Mouse (Mus musculus) kidney, postnatal 10 days (tissue): Measurements from ENCODE around the gene Vangl1.
"Not testable (repeated sequence)": the region's sequence is repeated elsewhere in the genome, so short reads cannot be mapped to it uniquely, and the experiment has no call there.

ENCODE experiments used
- DNase-seq: peaks from one replicate; pipeline ENCODE4 v3.0.0; 2021; ENCODE audit warnings: mixed read lengths

The Vangl1 gene

DNA sequence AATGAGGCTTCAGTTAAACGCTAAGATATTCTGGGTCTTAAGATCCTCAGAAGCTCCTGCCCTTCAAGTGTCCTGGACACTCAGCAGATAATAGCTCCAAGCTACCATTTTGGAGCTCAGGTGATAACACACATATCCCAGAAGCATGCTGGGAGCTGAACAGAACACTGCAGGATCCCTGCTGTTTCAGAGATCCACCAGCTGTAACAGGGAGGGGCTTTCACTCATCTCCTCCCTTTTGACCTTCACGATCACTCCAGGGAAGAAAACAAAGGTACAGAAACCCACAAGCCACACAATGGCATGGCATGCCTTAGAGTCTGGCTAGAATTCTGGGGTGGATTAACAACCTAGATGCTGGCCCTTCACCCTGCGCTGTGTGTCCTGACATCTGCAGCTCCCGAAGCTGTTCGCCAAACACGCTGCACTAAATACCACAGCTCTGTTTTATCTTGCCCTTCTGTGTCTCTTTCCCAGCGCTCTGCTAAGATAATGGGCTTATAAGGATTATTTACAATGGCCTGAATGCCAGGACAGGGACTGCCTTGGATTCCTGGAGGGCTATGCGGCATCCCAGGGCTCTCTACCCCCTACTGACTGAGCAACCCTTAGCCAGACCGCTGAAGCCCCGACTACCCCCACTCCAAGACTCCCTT, 36.8 kb downstream of the Vangl1 start:
- no peak for DNase-seq

DNA sequence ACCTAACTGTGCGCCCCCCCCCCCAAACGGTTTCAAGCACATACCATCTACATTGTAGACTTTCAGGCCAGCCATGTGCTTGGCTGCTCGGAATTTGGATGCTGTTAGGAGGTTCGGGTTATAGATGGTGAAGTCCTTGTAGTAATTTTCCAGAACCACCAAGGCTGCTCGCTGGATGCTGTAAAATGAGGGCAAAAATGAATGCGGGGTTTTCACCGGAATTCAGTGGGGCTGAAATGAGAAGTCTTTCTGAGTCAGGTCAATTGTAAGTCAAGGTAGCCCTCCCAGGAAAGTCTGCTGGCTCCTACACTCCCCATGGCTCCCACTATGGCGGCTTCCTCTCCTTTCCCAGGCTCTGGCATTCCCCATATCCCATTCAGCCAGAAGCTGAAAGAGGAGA, 37.7 kb downstream of the Vangl1 start:
- DNase-seq: no peak

DNA sequence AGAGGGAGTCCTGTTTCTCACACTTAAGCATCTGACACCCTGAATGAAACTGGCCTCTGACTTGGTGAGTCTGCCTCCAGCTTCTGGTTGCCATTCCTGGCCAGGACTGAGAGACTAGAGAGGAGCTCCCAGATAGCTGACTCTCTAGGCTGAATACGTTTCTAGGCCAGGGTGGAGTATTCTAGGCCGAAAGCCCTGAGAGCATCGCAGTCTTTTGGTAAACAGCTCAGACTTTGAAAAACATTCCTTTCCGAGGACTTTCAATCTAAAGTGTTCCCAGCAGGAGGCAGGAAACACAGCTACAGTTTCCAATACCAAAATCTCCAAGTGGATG, 38.2 kb downstream of the Vangl1 start:
- no peak for DNase-seq

GRCm38 (mm10) chr3:102165536-102166286, 38.8 kb downstream of the Vangl1 start:
- no peak for DNase-seq

DNA sequence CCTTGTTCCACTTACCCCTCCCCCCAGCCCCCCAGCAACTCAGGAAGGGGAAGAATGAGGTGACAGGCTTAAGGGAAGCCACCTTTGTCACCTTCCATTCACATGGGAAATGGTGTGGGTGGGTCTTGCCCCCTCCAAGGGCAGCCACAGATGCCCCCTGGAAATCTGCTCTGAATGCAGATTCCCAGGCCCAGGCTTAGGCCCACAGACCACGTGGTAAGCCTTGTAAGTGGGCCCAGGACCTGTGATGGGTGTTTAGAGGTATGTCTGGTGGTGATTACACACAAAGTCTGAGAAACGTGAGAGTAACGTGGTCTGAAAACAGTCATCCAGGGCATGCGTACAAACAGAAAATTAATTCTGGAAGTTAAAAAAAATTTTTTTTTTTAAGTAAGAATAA, 39.6 kb downstream of the Vangl1 start:
- DNase-seq: no peak

DNA sequence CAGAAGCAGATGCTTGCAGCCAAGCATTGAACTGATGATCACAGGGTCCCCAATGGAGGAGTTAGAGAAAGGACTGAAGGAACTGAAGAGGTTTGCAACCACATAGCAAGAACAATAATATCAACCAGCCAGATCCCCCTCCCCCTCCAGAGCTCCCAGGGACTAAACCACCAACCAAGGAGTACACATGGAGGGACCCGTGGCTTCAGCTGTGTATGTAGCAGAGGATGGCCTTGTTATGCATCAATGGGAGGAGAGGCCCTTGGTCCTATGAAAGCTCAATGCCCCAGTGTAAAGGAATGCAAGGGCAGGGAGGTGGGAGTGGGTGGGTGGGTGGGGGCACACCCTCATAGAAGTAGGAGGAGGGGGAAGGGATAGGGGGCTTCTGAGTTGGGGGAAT, 40.6 kb downstream of the Vangl1 start:
- not testable (repeated sequence) for DNase-seq

DNA sequence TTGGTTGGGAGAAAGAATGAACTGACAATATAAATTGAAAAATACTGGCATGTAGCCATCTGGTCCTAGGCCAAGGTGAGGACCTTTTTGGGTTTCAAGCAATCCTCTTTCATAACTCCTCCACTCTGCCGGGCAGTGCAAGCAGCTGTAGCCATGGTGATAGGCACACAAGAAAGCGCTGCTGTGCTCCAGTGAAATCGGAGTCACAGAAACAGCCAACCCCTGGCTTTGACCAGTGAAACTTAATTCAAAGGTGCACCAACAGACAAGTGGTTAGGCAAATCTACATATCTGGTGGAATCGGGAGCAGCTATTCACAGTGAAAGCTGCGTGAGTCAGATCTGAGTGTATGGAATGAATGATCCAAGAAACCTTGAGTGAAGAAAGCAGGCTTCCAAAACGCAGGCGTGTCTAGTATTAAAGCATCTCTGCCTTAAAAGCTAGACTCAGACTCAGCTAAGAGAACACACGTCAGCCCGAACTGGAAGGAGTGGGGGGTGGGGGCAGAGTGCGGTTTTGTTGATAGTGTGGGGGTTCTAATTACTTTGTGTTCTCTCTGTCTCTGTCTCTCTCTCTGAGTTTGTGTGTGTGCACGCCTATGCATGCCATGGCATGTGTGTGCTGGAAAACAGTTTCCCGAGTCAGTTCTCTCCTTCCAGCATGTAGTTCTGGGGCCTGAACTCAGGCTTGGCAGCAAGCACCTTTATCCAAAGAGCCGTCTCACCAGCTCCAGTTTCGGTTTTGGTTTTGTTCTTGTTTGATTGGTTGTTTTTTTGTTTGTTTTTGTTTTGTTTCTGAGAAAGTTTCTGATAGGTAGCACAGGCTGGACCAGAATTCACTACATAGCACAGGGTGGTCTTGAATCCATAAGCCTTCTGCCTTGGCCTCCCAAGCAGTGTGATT, 44.8 kb downstream of the Vangl1 start:
- peak; percentile 33 for DNase-seq

- DNase-seq: no peak
Observed at GRCm38 (mm10) chr3:102158759-102159422, 45.6 kb downstream of the Vangl1 start.

GRCm38 (mm10) chr3:102157652-102158051, 46.8 kb downstream of the Vangl1 start:
- DNase-seq: no peak

DNA sequence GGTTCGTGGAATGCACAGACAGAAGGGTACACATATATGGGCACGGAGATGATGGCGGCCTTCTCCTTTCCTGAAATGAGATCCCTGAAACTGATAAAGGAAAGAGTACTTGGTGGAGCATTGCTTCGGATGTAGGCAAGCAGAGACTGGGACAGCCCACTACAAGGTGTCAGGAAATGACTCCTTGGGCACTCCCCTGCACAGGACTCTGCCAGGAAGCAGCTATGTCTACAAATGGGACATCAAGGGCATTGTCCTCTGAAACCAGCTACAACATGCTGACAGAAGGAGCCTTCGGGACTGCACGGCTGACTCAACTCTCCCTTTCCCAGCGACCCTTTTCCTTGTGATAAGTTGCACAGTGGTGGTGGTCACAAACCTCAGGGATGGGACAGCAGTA, 47.8 kb downstream of the Vangl1 start:
- DNase-seq: no peak

DNA sequence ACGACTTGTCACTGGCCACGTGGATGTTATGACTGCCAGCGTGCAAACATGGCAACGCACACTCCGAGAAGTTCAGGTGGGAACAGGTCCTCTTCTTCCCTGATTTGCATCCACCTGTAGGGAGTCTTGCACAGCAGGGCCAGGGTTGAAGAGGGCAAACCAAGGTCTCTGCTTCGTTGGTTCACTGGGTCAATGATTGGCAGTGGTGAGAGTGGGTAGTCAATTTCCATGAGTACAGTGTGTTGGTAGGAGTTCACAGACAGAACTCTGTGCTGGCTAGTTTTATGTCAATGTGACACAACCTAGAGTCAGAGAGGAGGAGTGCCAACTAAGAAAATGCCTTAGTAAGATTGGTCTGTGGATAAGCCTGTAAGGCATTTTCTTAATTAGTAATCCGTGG, 50.4 kb downstream of the Vangl1 start:
- DNase-seq: no peak

DNA sequence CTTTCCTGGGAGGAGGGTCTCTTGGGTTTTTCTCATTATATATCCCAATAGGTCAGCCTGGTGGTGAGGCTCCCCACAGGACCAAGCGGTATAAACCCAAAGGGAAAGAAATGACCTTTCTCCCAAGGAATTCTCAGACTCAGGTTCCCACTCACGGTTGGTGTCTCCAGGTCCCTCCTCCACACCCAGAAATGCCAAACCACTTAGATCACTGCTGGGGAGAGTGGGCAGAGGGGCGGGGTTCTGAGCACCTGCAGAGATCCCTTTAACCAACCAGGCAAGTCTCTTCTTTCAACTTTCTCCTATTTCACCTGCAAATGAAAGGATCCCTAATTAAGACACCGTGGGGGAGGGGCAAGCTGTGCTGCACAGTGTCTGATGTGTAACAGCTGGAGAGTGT, 51.6 kb downstream of the Vangl1 start:
- peak; percentile 59 for DNase-seq

DNA sequence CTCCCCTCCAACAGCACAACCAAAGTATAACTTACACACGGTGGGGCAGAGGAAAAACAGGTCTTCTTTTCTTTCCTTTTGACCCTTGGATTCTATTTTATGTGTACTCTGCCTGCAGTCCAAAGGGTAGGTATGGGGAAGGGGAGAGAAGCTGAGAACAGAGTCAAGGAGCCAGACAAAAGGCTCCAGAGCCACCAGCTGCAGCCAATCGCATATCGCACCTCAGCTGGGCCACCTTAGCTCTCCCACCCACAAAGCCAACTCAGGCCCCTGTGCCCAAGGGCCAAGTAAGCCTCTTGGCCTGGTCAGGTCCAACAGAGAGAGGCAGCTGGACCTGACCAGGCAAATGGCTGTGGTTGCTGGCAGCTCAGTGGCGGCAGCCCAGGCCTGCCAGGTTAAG, 52.0 kb downstream of the Vangl1 start:
- DNase-seq: no peak

GRCm38 (mm10) chr3:102151850-102152249, 52.6 kb downstream of the Vangl1 start:
- no peak for DNase-seq

DNA sequence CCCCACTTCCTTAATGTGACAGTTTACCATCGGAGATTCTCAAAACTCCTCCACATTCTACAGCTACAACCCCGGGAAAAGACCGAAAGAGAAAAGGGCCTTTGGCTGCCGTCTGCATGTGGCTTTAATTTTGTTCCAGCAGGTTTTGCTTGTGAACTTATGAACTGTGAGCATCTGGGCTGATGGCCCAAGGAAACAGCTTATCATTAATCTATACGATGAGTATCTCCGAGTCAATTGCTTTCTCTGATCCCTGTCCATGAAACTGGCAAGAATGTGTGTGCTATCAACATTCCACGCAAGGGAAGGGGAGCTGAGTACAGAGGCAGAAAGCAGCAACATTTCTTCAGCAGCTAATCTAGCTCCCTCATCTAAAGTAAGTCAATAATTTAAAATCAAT, 54.6 kb downstream of the Vangl1 start:
- no peak for DNase-seq

- DNase-seq: no peak
Observed at GRCm38 (mm10) chr3:102147189-102147588, 57.3 kb downstream of the Vangl1 start.

GRCm38 (mm10) chr3:102146428-102146827, 58.1 kb downstream of the Vangl1 start:
- DNase-seq: no peak

DNA sequence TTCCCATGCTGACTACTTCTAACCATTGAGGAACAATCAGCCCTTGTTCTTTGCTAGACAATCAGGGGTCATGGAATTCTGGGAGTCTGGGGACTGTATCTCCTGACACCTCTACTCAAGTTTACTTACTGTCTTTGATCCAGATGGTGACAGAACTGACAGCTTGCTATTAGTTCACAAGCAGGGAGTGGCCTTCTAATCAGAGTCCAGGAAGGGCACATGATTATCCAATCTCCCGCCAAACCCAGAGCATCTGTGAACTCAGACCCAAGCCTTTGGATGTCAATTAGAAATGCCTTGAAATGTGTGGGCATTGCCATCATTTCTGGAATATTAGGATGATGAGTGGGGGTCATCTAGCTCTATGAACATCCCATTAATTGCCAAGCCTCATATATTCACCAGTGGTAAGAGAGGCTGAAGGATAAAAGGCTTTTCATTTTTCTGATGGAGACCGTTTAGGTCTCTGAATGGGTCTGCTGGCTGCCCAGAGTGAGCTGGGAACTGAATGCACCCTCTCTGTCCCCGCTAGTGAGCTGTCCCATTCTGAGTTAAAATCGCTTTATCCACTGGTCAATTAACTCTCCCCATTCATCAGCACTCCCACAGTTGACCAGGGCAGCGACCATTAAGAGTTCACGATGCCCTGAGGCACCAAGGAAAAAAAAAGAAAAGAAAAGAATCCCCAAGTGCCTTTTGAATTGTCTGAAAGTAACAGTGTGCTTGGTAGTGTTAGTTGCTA, 58.7 kb downstream of the Vangl1 start:
- DNase-seq: no peak

DNA sequence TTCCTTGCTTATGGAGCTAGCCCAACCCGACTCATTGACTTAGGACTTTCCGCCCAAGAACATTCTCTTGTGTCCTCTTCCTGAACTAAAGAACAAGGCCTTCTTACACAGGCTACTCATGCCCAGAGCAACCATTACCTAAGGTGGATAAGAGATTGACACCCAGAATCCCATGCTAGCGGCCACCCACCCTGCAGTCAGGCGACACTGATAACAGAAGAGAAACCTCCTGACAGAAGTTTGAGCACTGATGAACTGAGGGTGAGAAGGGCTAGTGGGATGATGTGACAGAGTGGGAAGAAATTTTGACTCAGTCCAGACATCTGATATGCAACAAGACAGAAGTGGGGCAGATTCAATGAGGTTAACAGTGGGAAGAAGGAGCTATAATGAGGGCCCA, 60.1 kb downstream of the Vangl1 start:
- DNase-seq: no peak

DNA sequence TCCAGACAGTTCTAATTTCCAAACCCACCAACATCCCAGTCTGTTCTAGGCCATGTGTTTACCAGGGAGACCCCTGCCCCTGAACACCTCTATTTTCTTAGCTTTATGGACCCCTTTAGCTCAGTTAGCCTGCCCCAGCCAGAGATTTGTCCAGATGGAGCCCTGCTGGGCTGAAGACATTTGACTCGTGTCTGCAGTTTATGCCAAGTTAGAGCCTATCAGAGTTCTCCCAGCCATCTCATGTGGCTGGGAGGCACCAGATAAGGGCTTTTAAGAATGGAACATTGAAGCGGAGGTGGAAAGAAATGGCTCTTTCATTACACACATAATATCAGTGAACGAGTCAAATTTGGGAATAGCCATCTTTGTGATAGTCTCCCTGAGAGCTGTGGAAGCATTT, 61.0 kb downstream of the Vangl1 start:
- DNase-seq: no peak

DNA sequence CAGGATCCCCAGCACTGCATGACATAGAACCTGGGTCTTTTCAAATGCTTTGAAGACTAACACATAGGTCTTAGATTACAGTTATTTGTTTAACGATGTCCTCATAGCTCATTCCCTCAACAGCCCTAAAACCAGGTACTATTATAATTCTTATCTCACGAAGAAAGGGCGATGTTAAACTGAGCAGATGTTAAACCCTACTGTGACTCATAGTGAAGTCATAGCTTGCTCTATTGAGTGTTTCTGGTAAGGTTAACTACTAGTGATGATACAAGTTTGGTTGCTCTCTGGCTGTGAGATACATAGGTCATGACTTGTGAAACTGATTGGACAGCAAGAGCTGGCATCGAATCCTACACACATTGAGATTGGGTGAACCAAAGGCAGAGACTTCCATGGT, 61.5 kb downstream of the Vangl1 start:
- no peak for DNase-seq

- DNase-seq: no peak
Observed at GRCm38 (mm10) chr3:102141893-102142292, 62.6 kb downstream of the Vangl1 start.

GRCm38 (mm10) chr3:102141451-102141850, 63.0 kb downstream of the Vangl1 start:
- DNase-seq: no peak
